Mouse (Mus musculus) liver, embryonic 11.5 days (tissue): Measurements from ENCODE around the gene Timm50. TPM values are rescaled to one million over a fixed set of nuclear protein-coding genes. Genes with fewer than 3 reads are reported as not detected.

Experiments used
- ATAC-seq: fragments of 200-750 bp; cut with Nextera tagmentation; replicated peaks from 2 replicates; pipeline ENCODE4 v1.8.0; 2017; ENCODE audit warnings: moderate number of reproducible peaks, mild to moderate bottlenecking, moderate TSS enrichment, moderate library complexity; ENCODE audit not compliant: low FRiP score
- DNase-seq: peaks from one replicate; pipeline ENCODE4 v3.0.0-alpha.2; 2017; ENCODE audit warnings: low spot score
- H3K27ac ChIP-seq: fragments of 300-500 bp; sonication (generic); 2 replicates; pipeline ENCODE4 v1.5.1; 2014; ENCODE audit warnings: mild to moderate bottlenecking, low read depth, low read length, control low read depth
- H3K27me3 ChIP-seq: fragments of 300-500 bp; sonication (generic); replicated peaks from 2 replicates; pipeline ENCODE4 v1.6.1; 2014; ENCODE audit warnings: low read length, mixed read lengths; ENCODE audit not compliant: control insufficient read depth, insufficient read depth
- H3K36me3 ChIP-seq: fragments of 300-500 bp; sonication (generic); 2 replicates; pipeline ENCODE4 v1.6.1; 2014; ENCODE audit warnings: mild to moderate bottlenecking, low read length, moderate library complexity, mixed read lengths; ENCODE audit not compliant: control insufficient read depth, insufficient read depth
- H3K4me1 ChIP-seq: fragments of 300-500 bp; sonication (generic); replicated peaks from 2 replicates; pipeline ENCODE4 v1.6.1; 2014; ENCODE audit warnings: low read length, mixed read lengths; ENCODE audit not compliant: control insufficient read depth, insufficient read depth
- H3K4me2 ChIP-seq: fragments of 300-500 bp; sonication (generic); 2 replicates; pipeline ENCODE4 v1.6.1; 2014; ENCODE audit warnings: mild to moderate bottlenecking, control low read depth, moderate library complexity
- H3K4me3 ChIP-seq: fragments of 300-500 bp; sonication (generic); 2 replicates; pipeline ENCODE4 v1.5.1; 2014; ENCODE audit warnings: low read depth, low read length, control low read depth
- H3K9ac ChIP-seq: fragments of 300-500 bp; sonication (generic); 2 replicates; pipeline ENCODE4 v1.6.1; 2014; ENCODE audit warnings: low read depth, low read length, control low read depth
- H3K9me3 ChIP-seq: fragments of 300-500 bp; sonication (generic); 2 replicates; pipeline ENCODE4 v1.6.1; 2016; ENCODE audit warnings: low read length, inconsistent platforms, mixed read lengths; ENCODE audit not compliant: control insufficient read depth
- WGBS: fragments of 180-500 bp; shearing (Covaris S2); extraction: QIAGEN DNeasy Blood & Tissue Kit; methylation state at CpG from one replicate; pipeline ENCODE4 v1.1.7; 2014; 5-methylcytosine and 5-hydroxymethylcytosine counted together
- polyA plus RNA-seq: library from polyadenylated mRNA; unstranded; fragments of >200 nt; fragmentation: Nextera tagmentation; extraction: Ambion mirVana; gene quantifications from 2 replicates; pipeline ENCODE4 v1.2.1, GENCODE M21; 2014

The Timm50 gene
- polyA plus RNA-seq, 1 experiment from 2014 or later: 224 TPM

DNA sequence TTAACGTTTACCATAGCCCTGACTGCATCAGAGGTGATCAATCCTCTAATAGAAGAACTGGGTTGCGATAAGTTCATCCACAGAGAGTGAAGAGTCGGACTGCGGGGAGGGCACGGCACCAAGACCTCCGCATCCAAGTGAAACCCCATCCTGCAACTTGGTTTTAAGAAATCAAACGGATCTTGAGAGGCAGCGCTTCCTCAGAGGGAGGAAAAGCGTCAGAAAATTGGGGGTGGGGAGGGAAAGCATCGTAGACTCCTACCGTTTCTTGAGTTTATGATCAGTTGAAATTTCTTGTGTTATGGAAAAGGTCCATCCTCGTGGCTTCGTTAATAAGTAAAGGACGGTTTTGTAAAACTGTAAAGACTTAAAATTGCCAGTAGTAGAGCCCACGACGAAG, 43.3 kb downstream of the Timm50 start:
- ATAC-seq (no peak), DNase-seq (no peak)
- Histone ChIP-seq H3K4me2 (peak overlapping the region; percentile 81), H3K9ac (peak overlapping the region; percentile 78), H3K27ac (0 out of 2 replicates have a peak overlapping the region, but pooled peaks have one; percentile 65), H3K9me3 (no peaks in the 10 kb centered on the region), H3K4me1 (no peaks in the 10 kb centered on the region), H3K4me3 (peak overlapping the region; percentile 80), H3K27me3 (peaks cover 5% of the 10 kb centered on the region; the same call in 1 of the 2 replicates), H3K36me3 (peaks cover 2% of the 10 kb centered on the region; the same call in 1 of the 2 replicates)
- 25% methylated on average over 16 of the region's 16 CpGs for WGBS

DNA sequence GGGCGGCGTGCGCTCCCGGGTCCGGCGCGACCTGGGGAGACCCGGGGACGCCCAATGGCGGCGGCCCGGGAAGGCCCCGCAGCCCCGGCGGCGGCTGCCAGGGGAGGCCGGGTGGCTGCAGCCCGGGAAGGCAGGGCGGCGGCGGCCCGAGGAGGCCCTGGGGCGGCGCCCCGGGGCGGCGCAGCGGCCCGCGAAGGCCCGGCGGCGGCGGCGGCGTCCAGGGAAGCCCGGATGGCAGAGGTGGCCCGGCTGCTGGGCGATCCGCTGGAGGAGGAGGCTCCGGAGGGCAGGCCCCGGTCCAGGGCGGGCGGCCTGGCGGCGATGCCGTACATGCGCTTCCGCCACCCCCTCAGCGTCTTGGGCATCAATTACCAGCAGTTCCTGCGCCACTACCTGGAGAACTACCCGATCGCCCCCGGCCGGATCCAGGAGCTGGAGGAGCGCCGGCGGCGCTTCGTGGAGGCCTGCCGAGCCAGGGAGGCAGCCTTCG, 43.8 kb downstream of the Timm50 start:
- peak overlapping the region; percentile 65 for H3K27ac ChIP-seq
- H3K4me3 ChIP-seq: peak overlapping the region; percentile 80
- peak overlapping the region; percentile 78 for H3K9ac ChIP-seq
- H3K36me3 ChIP-seq: peaks cover 2% of the 10 kb centered on the region; the same call in 1 of the 2 replicates
- DNase-seq: peak; percentile 75
- WGBS: under 1% methylated on average over 44 of the region's 62 CpGs
- H3K9me3 ChIP-seq: no peaks in the 10 kb centered on the region
- peak; percentile 71 for ATAC-seq
- peak overlapping the region; percentile 81 for H3K4me2 ChIP-seq
- H3K4me1 ChIP-seq: no peaks in the 10 kb centered on the region
- peaks cover 5% of the 10 kb centered on the region; the same call in 1 of the 2 replicates for H3K27me3 ChIP-seq

DNA sequence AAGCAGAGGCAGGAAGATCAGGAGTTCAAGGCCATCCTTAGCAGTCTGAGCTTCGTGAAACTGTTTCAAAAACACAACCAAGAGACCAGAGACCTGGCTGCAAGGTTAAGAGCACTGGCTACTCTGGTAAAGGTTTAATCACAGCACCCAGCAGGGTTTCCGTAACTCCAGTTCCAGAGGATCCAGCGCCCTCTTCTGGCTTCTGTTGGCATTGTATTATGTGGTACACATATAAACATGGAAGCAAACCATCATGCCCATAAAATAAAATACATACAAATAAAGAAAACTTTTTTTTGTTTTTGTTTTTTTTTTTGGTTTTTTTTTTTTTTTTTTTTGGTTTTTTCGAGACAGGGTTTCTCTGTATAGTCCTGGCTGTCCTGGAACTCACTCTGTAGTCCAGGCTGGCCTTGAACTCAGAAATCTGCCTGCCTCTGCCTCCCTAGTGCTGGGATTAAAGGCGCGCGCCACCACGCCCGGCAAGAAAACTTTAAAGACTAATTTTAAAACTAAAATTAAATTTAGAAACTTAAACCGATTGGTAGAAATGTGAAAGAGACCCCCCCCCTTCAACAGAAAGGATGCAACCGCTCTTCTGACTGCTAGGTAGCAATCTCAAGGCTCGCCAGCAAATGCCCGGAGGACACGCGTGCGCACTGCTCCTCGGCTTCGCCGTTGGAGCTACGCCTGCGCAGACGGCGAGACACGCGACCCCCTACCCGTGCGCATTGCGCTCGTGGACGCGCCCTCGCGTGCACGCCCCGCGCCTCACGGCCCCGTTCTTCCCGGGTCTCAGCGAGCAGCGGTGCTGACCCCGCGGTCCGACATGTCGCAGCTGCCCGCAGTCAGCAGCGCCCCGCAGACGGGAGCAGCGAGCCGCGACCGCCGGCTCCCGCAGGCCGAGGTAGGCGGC, 44.5 kb downstream of the Timm50 start, which contains the start of gene Eid2:
TSS of gene Eid2 (plus strand) at position 753 of the 913 bp plus-strand sequence.
- ATAC-seq: peak; percentile 73

DNA sequence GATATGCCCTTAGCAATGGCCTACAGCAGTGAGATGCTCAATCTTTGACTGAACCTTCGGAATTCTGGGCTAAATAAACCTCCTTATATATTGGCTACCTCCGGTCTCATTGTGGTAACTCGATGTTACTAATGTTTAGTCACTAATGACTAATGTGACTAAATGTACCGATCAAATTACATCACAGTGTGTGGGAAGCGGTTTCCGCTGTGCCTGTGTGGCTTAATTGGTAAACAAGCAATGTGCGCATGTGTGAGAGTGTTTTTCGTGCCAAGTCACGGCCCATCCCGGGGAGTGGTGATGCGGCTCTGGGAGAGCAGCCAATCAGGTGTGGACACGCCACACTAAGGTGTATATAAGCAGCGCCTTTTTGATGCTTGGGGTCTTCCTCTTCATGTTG, 46.5 kb downstream of the Timm50 start:
- DNase-seq (no peak), ATAC-seq (no peak)
- no peaks in the 10 kb centered on the region for H3K4me1 ChIP-seq
- no peak overlapping the region for H3K4me2 ChIP-seq
- no peak overlapping the region for H3K9ac ChIP-seq
- no peak overlapping the region for H3K4me3 ChIP-seq
- H3K27me3 ChIP-seq: peaks cover 5% of the 10 kb centered on the region; the same call in 1 of the 2 replicates
- H3K36me3 ChIP-seq: peaks cover 2% of the 10 kb centered on the region; the same call in 1 of the 2 replicates
- H3K9me3 ChIP-seq: no peaks in the 10 kb centered on the region
- H3K27ac ChIP-seq: no peak overlapping the region
- 86% methylated on average over 13 of the region's 13 CpGs for WGBS

More for the DNA sequence above, 44.5 kb downstream of the Timm50 start, which contains the start of gene Eid2:
- H3K9me3 ChIP-seq: no peaks in the 10 kb centered on the region
- DNase-seq: no peak
- peaks cover 2% of the 10 kb centered on the region; the same call in 1 of the 2 replicates for H3K36me3 ChIP-seq
- 6% methylated on average over 57 of the region's 57 CpGs for WGBS
- H3K27ac ChIP-seq: peak within 1 kb of the TSS; percentile 65
- peak within 1 kb of the TSS; percentile 80 for H3K4me3 ChIP-seq
- no peaks in the 10 kb centered on the region for H3K4me1 ChIP-seq
- H3K9ac ChIP-seq: peak within 1 kb of the TSS; percentile 78
- peak within 1 kb of the TSS; percentile 81 for H3K4me2 ChIP-seq
- H3K27me3 ChIP-seq: peaks cover 5% of the 10 kb centered on the region; the same call in 1 of the 2 replicates

DNA sequence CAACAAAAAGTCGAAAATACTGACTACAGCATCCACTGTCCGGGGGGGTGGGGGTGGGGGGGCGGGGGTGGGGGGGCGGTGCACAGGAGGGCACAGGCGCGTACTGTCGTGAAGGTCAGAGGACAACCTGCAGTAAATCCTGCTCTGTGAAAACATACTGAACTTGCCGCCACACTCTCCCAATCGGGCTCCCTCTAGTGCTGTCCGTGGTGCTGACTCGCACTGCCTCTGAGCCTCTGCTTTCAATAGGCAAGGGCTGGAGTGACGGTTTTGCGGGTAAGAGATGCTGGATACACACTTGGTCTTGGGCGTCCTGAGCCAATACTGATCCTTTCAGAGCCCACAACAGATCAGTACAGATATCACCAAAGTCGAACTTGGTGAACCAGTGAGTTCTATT, 48.1 kb downstream of the Timm50 start:
- H3K27ac ChIP-seq: no peak overlapping the region
- WGBS: 9% methylated on average over 13 of the region's 15 CpGs
- H3K4me3 ChIP-seq: no peak overlapping the region
- H3K27me3 ChIP-seq: peaks cover 5% of the 10 kb centered on the region; the same call in 1 of the 2 replicates
- no peak overlapping the region for H3K9ac ChIP-seq
- DNase-seq (peak; percentile 78), ATAC-seq (no peak)
- H3K36me3 ChIP-seq: no peaks in the 10 kb centered on the region
- no peak overlapping the region for H3K4me2 ChIP-seq
- no peaks in the 10 kb centered on the region for H3K4me1 ChIP-seq
- no peaks in the 10 kb centered on the region for H3K9me3 ChIP-seq

DNA sequence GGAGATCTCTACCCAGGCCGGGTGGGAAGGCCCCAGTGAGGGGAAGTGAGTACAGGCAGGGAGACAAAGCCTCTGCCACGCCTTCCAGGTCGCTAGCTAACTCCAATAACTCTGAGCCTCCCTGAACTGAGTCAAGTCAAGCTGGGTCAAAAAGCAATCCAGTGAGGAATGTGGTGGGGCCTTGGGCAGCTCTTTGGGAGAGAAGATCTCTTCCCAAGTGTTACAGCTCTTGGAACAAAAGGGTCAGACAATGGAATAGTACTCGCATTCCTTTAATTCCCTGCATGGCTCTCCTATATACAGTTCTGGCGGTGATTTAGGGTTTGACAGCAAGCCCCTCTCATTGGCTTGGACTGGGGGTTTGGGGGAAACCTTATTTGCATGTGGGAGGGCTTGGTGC, 49.0 kb downstream of the Timm50 start:
- DNase-seq (no peak), ATAC-seq (no peak)
- Histone ChIP-seq H3K27ac (no peak overlapping the region), H3K9ac (no peak overlapping the region), H3K4me2 (no peak overlapping the region), H3K4me1 (no peaks in the 10 kb centered on the region), H3K36me3 (no peaks in the 10 kb centered on the region), H3K9me3 (no peaks in the 10 kb centered on the region), H3K4me3 (no peak overlapping the region), H3K27me3 (peaks cover 2% of the 10 kb centered on the region; the same call in 1 of the 2 replicates)
- WGBS: 42% methylated on average over 5 of the region's 5 CpGs

Other genes with a start within 250 kb of the Timm50 start
- gene Fcgbp, start 240.8 kb downstream of the Timm50 start, polyA plus RNA-seq: 0.04 TPM in 1 of 2 replicates, not detected in the other
- not detected in 2 replicates for gene 9530053A07Rik, start 182.6 kb downstream of the Timm50 start, polyA plus RNA-seq
- gene Fbl, start 142.4 kb downstream of the Timm50 start, polyA plus RNA-seq: 39.9 and 51.2 TPM in 2 replicates
- 5.2 and 6.0 TPM in 2 replicates for gene Dyrk1b, start 132.6 kb downstream of the Timm50 start, polyA plus RNA-seq
- gene Eid2, start 44.2 kb downstream of the Timm50 start, polyA plus RNA-seq: 3.8 and 4.6 TPM in 2 replicates
- gene Eid2b, start 34.3 kb downstream of the Timm50 start, polyA plus RNA-seq: 5.9 and 6.5 TPM in 2 replicates
- gene Selenov, start 20.9 kb downstream of the Timm50 start, polyA plus RNA-seq: not detected in 2 replicates
- 0.31 and 0.62 TPM in 2 replicates for gene Dll3, start 9.8 kb downstream of the Timm50 start, polyA plus RNA-seq
- 77.9 and 78.9 TPM in 2 replicates for gene Supt5, start 26.7 kb upstream of the Timm50 start, polyA plus RNA-seq
- 1,377 and 1,547 TPM in 2 replicates for gene Rps16, start 38.6 kb upstream of the Timm50 start, polyA plus RNA-seq
- 29.2 and 34.4 TPM in 2 replicates for gene Plekhg2, start 60.5 kb upstream of the Timm50 start, polyA plus RNA-seq
- gene Zfp36, start 68.2 kb upstream of the Timm50 start, polyA plus RNA-seq: 9.9 and 10.2 TPM in 2 replicates
- gene Med29, start 80.6 kb upstream of the Timm50 start, polyA plus RNA-seq: 44.7 and 45.7 TPM in 2 replicates
- gene Paf1, start 80.9 kb upstream of the Timm50 start, polyA plus RNA-seq: 56.1 and 58.6 TPM in 2 replicates
- gene Gmfg, start 125.4 kb upstream of the Timm50 start, polyA plus RNA-seq: 49.4 and 49.7 TPM in 2 replicates
- 1.7 TPM in 2 replicates for gene Lrfn1, start 139.9 kb upstream of the Timm50 start, polyA plus RNA-seq
- not detected in 2 replicates for gene Ifnl2, start 198.4 kb upstream of the Timm50 start, polyA plus RNA-seq
- not detected in 2 replicates for gene Ifnl3, start 210.8 kb upstream of the Timm50 start, polyA plus RNA-seq
- gene Sycn, start 228.8 kb upstream of the Timm50 start, polyA plus RNA-seq: not detected in 2 replicates
- not detected in 2 replicates for gene Nccrp1, start 235.2 kb upstream of the Timm50 start, polyA plus RNA-seq